Mouse (Mus musculus): ENCODE data around the gene Lgi4. TPM values are rescaled to one million over a fixed set of nuclear protein-coding genes. Genes with fewer than 3 reads are reported as not detected.

Gene Lgi4
- polyA plus RNA-seq (2015; fragmentation: Nextera tagmentation; extraction: Ambion mirVana) = 0.21 and 0.35 TPM in 2 replicates

- Histone ChIP-seq H3K27ac (no peak within 1 kb of the TSS), H3K4me1 (peaks cover 21% of the 10 kb centered on the region), H3K9ac (no peak within 1 kb of the TSS), H3K9me3 (no peaks in the 10 kb centered on the region), H3K27me3 (0 out of 2 replicates have a peak, but pooled peaks cover 2% of the 10 kb centered on the region), H3K4me2 (no peak within 1 kb of the TSS), H3K36me3 (no peaks in the 10 kb centered on the region), H3K4me3 (no peak within 1 kb of the TSS)
- 8% methylated on average over 2 of the region's 2 CpGs for WGBS
- peak; percentile 44; the same call in 1 of the 2 replicates for ATAC-seq (ENCODE audit: borderline replicate concordance, extremely low read depth, low FRiP score, low TSS enrichment)
Measured at GRCm38 (mm10) chr7:31059108-31059507, at the start of gene Lgi4. Gene Lgi4 (plus strand): TSS chr7:31059342.

GRCm38 (mm10) chr7:31012971-31013370, 46.2 kb upstream of the Lgi4 start:
- H3K9ac ChIP-seq = no peak overlapping the region
- H3K36me3 ChIP-seq = no peaks in the 10 kb centered on the region
- no peak overlapping the region for H3K4me2 ChIP-seq
- WGBS = 62% methylated on average over 5 of the region's 5 CpGs
- no peak overlapping the region for H3K27ac ChIP-seq
- no peak overlapping the region for H3K4me3 ChIP-seq
- H3K9me3 ChIP-seq = no peaks in the 10 kb centered on the region
- no peaks in the 10 kb centered on the region for H3K27me3 ChIP-seq
- H3K4me1 ChIP-seq = peaks cover 18% of the 10 kb centered on the region
- no peak for ATAC-seq (ENCODE audit: borderline replicate concordance, extremely low read depth, low FRiP score, low TSS enrichment)

- Histone ChIP-seq H3K9me3 (no peaks in the 10 kb centered on the region), H3K27ac (peak overlapping the region; percentile 46), H3K4me1 (peaks cover 16% of the 10 kb centered on the region), H3K9ac (no peak overlapping the region), H3K4me2 (no peak overlapping the region), H3K27me3 (no peaks in the 10 kb centered on the region), H3K4me3 (no peak overlapping the region), H3K36me3 (no peaks in the 10 kb centered on the region)
- ATAC-seq (ENCODE audit: borderline replicate concordance, extremely low read depth, low FRiP score, low TSS enrichment) = peak; percentile 55; the same call in 1 of the 2 replicates
- WGBS = 22% methylated on average over 10 of the region's 10 CpGs
Measured at GRCm38 (mm10) chr7:31017104-31017901, 41.8 kb upstream of the Lgi4 start.

GRCm38 (mm10) chr7:31028609-31029008, 30.5 kb upstream of the Lgi4 start:
- Histone ChIP-seq H3K4me1 (peaks cover 2% of the 10 kb centered on the region; the same call in 1 of the 2 replicates), H3K9me3 (no peaks in the 10 kb centered on the region), H3K9ac (no peak overlapping the region), H3K36me3 (no peaks in the 10 kb centered on the region), H3K27me3 (no peaks in the 10 kb centered on the region), H3K4me2 (no peak overlapping the region), H3K27ac (no peak overlapping the region), H3K4me3 (no peak overlapping the region)
- ATAC-seq (ENCODE audit: borderline replicate concordance, extremely low read depth, low FRiP score, low TSS enrichment) = no peak
- 68% methylated on average over 8 of the region's 8 CpGs for WGBS

- H3K36me3 ChIP-seq = no peaks in the 10 kb centered on the region
- ATAC-seq (ENCODE audit: borderline replicate concordance, extremely low read depth, low FRiP score, low TSS enrichment) = no peak
- no peak overlapping the region for H3K27ac ChIP-seq
- no peak overlapping the region for H3K4me2 ChIP-seq
- no peaks in the 10 kb centered on the region for H3K27me3 ChIP-seq
- H3K9me3 ChIP-seq = no peaks in the 10 kb centered on the region
- 76% methylated on average over 2 of the region's 2 CpGs for WGBS
- H3K4me3 ChIP-seq = no peak overlapping the region
- peaks cover 3% of the 10 kb centered on the region; the same call in 1 of the 2 replicates for H3K4me1 ChIP-seq
- no peak overlapping the region for H3K9ac ChIP-seq
Measured at GRCm38 (mm10) chr7:31030717-31031116, 28.4 kb upstream of the Lgi4 start.

- Histone ChIP-seq H3K9ac (no peak overlapping the region), H3K9me3 (no peaks in the 10 kb centered on the region)
- 81% methylated on average over 7 of the region's 7 CpGs for WGBS
Measured at GRCm38 (mm10) chr7:31031731-31032130, 27.4 kb upstream of the Lgi4 start.

GRCm38 (mm10) chr7:31033409-31034165, 25.6 kb upstream of the Lgi4 start:
- peaks cover 3% of the 10 kb centered on the region; the same call in 1 of the 2 replicates for H3K4me1 ChIP-seq
- H3K9me3 ChIP-seq = no peaks in the 10 kb centered on the region
- no peak for ATAC-seq (ENCODE audit: borderline replicate concordance, extremely low read depth, low FRiP score, low TSS enrichment)
- H3K36me3 ChIP-seq = no peaks in the 10 kb centered on the region
- no peak overlapping the region for H3K4me2 ChIP-seq
- peak overlapping the region; percentile 15; the same call in 1 of the 2 replicates for H3K27ac ChIP-seq
- 44% methylated on average over 9 of the region's 9 CpGs for WGBS
- H3K4me3 ChIP-seq = no peak overlapping the region
- no peaks in the 10 kb centered on the region for H3K27me3 ChIP-seq
- H3K9ac ChIP-seq = no peak overlapping the region

More at GRCm38 (mm10) chr7:31031731-31032130, 27.4 kb upstream of the Lgi4 start:
- H3K4me3 ChIP-seq = no peak overlapping the region
- H3K4me2 ChIP-seq = no peak overlapping the region
- H3K36me3 ChIP-seq = no peaks in the 10 kb centered on the region
- no peaks in the 10 kb centered on the region for H3K27me3 ChIP-seq
- no peak for ATAC-seq (ENCODE audit: borderline replicate concordance, extremely low read depth, low FRiP score, low TSS enrichment)
- no peak overlapping the region for H3K27ac ChIP-seq
- H3K4me1 ChIP-seq = peaks cover 3% of the 10 kb centered on the region; the same call in 1 of the 2 replicates

GRCm38 (mm10) chr7:31034789-31035188, 24.4 kb upstream of the Lgi4 start:
- Histone ChIP-seq H3K27ac (no peak overlapping the region), H3K9me3 (no peaks in the 10 kb centered on the region), H3K4me3 (no peak overlapping the region), H3K4me2 (no peak overlapping the region), H3K27me3 (no peaks in the 10 kb centered on the region), H3K4me1 (peaks cover 3% of the 10 kb centered on the region; the same call in 1 of the 2 replicates), H3K36me3 (no peaks in the 10 kb centered on the region), H3K9ac (no peak overlapping the region)
- 62% methylated on average over 11 of the region's 11 CpGs for WGBS
- ATAC-seq (ENCODE audit: borderline replicate concordance, extremely low read depth, low FRiP score, low TSS enrichment) = no peak

- Histone ChIP-seq H3K4me2 (no peak overlapping the region), H3K9me3 (no peaks in the 10 kb centered on the region), H3K4me3 (no peak overlapping the region), H3K27ac (no peak overlapping the region), H3K9ac (no peak overlapping the region), H3K27me3 (no peaks in the 10 kb centered on the region), H3K4me1 (peaks cover 3% of the 10 kb centered on the region; the same call in 1 of the 2 replicates), H3K36me3 (no peaks in the 10 kb centered on the region)
- no peak for ATAC-seq (ENCODE audit: borderline replicate concordance, extremely low read depth, low FRiP score, low TSS enrichment)
- WGBS = 72% methylated on average over 11 of the region's 11 CpGs
Measured at GRCm38 (mm10) chr7:31035291-31035690, 23.9 kb upstream of the Lgi4 start.

- H3K4me3 ChIP-seq = no peak overlapping the region
- peaks cover 3% of the 10 kb centered on the region for H3K27me3 ChIP-seq
- 73% methylated on average over 7 of the region's 7 CpGs for WGBS
- no peaks in the 10 kb centered on the region for H3K9me3 ChIP-seq
- no peak for ATAC-seq (ENCODE audit: borderline replicate concordance, extremely low read depth, low FRiP score, low TSS enrichment)
- H3K36me3 ChIP-seq = no peaks in the 10 kb centered on the region
- H3K9ac ChIP-seq = no peak overlapping the region
- no peak overlapping the region for H3K4me2 ChIP-seq
- H3K27ac ChIP-seq = no peak overlapping the region
- peaks cover 9% of the 10 kb centered on the region for H3K4me1 ChIP-seq
Measured at GRCm38 (mm10) chr7:31036917-31037316, 22.2 kb upstream of the Lgi4 start.

- Histone ChIP-seq H3K9me3 (no peaks in the 10 kb centered on the region), H3K4me3 (no peak overlapping the region), H3K9ac (no peak overlapping the region), H3K27ac (no peak overlapping the region), H3K36me3 (no peaks in the 10 kb centered on the region), H3K27me3 (peaks cover 10% of the 10 kb centered on the region), H3K4me2 (no peak overlapping the region), H3K4me1 (peaks cover 17% of the 10 kb centered on the region)
- 54% methylated on average over 2 of the region's 2 CpGs for WGBS
- no peak for ATAC-seq (ENCODE audit: borderline replicate concordance, extremely low read depth, low FRiP score, low TSS enrichment)
Measured at GRCm38 (mm10) chr7:31037675-31038074, 21.5 kb upstream of the Lgi4 start.

- Histone ChIP-seq H3K4me3 (no peak overlapping the region), H3K9me3 (no peaks in the 10 kb centered on the region), H3K4me2 (no peak overlapping the region), H3K4me1 (peaks cover 14% of the 10 kb centered on the region), H3K36me3 (no peaks in the 10 kb centered on the region), H3K27ac (no peak overlapping the region), H3K9ac (no peak overlapping the region), H3K27me3 (peaks cover 23% of the 10 kb centered on the region)
- WGBS = 70% methylated on average over 4 of the region's 4 CpGs
- no peak for ATAC-seq (ENCODE audit: borderline replicate concordance, extremely low read depth, low FRiP score, low TSS enrichment)
Measured at GRCm38 (mm10) chr7:31039011-31039410, 20.1 kb upstream of the Lgi4 start.
